Mouse (Mus musculus): ENCODE data around the gene Ppp4r1.

Gene Ppp4r1

DNA sequence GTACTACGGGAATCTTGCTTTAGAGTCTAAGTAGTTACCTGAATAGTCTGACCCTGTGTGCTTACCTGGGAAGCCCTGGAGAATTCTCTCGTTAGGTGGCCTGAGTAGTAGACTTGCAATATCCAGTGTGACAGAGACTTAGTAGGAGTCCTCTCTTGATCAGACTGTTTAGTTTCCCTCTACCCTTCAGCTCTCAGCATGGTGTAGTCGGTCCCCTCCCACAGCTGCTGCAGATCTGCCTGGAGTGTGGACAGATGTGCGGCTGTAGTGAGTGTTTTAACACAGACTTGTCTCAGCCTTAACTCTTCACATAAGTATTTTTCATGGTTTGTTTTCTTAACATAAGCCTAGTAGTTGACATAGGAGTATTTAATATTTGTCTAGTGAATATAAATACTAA is 19.7 kb downstream of the Ppp4r1 start:
- DNase-seq (ENCODE audit: low spot score in 2 of 2): no peak

DNA sequence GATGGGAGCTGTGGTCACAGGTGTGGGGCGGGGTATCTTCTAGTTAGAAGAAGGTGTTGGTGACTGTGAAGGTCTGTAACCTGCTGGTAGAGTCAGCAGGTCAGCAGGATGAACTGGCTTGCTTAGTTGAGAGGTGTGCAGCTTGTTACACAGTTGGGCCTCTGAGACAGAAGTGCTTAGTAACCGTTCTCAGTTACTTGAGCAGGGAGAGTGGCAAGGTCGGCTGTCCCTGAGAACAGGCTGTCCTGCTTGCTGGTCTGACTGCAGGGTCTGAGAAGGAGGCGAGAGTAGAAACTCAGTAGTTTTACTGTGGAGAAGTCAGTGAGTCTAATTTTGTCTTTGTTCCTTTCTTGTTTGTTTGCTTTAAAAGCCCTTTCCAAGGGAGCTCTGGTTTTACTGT is 23.6 kb downstream of the Ppp4r1 start:
- DNase-seq (ENCODE audit: low spot score in 2 of 2): no peak

DNA sequence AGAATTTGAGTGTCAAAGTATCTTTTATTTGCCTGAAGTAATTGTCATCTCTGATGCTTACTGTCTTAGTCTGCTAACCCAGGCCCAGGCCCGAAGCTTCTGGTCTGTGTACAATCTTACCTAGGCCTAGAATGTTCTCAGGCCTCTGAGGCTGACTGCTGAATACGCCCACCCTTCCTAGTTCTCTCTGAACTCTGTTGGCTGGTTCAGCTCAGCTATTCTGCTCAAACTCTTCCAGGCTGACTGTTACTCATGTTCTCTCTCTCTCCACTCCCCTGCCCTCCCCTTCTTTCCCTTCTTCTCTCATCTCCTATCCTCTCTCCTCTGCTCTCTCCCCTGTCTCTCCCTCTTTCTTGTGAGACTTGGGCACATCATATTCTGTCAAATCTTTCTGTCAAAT is 24.0 kb downstream of the Ppp4r1 start:
- DNase-seq (ENCODE audit: low spot score in 2 of 2): no peak

DNA sequence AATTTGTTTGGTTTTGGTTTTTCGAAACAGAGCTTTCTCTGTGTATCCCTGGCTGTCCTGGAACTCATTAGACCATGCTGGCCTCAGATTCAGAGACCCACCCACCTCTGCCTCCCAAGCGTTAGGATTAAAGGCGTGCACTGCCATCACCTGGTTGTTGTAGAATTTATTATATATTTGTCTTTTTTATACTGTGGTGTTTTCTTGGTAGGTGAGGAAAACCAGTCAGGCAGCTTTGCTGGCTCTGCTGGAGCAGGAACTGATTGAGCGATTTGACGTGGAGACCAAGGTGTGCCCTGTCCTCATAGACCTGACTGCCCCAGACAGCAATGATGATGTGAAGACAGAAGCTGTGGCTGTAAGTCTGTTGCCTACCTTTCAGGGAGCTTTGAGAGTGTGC is 28.7 kb downstream of the Ppp4r1 start:
- DNase-seq (ENCODE audit: low spot score in 2 of 2): no peak

DNA sequence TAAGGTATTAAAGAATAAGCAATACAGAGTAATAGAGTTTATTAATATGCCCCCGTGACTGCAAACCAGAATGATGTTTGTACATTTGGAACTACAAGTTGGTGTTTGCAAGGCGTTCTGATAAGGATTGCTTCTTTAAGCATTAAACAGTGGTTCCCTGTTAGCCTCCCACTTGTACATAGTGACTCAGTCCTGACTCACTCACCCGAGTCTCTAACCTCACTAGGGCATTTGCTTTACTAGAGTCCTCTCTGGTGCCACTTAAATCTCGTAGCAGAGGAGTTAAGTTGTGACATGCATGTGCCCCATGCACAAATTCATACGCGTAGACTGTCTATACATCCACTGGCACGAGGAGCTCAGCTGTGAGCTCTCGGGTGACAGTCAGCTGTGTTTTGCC is 31.4 kb downstream of the Ppp4r1 start:
- no peak for DNase-seq (ENCODE audit: low spot score in 2 of 2)

DNA sequence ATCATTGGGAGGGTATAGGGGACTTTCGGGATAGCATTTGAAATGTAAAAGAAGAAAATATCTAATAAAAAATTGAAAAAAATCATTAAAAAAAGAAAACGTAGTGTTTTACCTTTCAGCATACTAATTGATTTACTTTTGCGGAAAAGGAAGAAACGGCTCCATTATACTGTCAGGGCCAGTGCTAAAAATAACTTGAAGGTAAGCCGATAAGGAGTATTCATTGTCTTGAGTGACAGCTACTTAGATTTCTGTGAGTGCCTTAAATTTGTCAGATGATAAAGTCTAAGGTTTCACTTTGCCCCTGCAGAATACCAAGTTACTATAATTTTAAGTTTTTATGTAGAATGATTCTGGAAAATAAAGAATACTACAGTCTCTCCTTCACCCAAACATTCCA is 37.8 kb downstream of the Ppp4r1 start:
- no peak for DNase-seq (ENCODE audit: low spot score in 2 of 2)

DNA sequence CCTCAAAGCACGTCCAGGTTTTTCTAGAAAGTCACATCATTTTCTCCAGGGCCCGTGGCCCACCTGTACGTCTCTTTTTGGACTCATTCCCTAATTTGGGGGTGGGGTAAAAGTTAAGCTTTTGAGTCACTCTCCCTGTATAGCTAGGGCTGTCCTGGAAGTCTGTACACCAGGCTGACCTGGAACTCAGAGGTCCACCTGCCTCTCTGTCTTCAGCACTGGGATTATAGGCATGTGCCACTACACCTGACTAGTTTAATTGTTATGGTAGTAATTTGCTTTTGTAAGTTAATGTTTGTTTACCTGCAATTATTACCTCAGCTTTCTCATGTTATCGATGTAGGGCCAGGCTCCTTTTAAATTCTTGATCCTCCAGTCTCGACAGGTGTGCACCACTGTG is 40.0 kb downstream of the Ppp4r1 start:
- DNase-seq (ENCODE audit: low spot score in 2 of 2): no peak

DNA sequence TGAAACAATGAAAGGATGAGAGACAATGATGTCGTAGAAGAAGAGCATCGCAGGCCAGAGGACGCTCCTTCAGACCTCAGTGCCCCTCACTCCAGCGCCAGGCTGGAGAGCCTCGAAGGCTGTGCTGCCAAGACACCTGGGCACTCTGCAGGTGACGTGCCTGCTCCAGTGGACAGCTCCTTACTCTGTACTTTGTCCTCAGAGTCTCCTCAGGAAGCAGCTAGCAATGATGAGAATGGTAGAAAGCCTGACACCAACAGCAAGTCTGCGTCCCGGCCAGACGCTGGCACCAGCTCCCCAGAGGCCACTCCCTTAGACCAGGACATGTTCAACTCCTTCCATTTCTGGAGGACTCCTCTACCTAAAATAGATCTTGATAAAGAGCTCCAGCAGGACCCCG is 41.9 kb downstream of the Ppp4r1 start:
- no peak for DNase-seq (ENCODE audit: low spot score in 2 of 2)

DNA sequence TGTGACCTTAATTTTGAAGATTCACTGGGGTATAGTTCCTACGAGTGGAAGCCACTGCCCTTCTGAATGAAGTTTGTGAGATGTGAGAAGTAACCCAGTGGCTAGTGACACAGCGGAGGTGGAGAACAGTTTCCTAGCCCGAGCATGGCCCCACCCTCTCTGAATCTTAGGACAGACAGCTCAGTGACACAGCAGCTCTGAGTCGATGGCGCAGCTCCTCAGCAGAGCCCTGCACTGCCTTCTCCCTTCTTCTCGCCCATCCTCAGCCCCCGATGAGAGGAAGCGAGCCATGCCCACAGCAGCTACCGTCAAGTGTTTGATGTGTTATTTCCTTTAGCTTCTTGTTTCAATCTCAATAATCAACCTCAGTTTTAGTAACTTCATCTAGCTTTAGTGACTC is 43.9 kb downstream of the Ppp4r1 start:
- DNase-seq (ENCODE audit: low spot score in 2 of 2): no peak

DNA sequence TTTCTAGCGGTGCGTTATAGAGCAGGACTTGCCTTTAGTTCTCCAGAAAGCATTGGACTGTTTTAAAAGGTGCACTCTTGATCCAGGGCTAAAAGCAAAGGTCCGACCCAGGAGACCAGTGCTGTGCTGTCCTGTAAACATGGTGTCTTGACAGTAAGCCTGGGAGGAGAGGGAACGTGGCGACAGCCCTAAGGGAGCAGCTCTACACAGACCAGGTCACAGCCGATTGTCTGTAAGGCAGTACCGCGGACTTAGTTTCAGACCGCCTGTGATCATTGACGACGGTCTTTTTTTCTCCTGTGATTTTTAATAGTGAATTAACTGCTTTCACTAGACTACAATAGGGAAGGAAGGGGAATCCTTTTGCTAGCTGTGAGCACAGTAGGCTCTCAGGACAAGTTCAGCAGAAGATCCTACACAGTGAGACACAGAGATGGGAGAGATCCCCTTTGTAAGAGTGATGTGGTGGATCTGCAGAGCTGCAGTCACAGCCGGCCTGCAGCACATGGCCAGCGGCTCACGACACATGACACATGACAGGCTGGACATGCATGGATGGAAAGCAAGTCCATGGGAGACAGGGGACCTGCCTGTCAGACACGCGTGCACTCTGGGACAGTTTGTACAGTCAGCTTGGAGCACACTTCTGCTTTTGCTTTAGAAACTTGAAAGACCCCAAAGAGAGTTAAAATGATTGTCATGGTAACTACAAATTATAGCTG is 44.9 kb downstream of the Ppp4r1 start:
- no peak for DNase-seq (ENCODE audit: low spot score in 2 of 2)

DNA sequence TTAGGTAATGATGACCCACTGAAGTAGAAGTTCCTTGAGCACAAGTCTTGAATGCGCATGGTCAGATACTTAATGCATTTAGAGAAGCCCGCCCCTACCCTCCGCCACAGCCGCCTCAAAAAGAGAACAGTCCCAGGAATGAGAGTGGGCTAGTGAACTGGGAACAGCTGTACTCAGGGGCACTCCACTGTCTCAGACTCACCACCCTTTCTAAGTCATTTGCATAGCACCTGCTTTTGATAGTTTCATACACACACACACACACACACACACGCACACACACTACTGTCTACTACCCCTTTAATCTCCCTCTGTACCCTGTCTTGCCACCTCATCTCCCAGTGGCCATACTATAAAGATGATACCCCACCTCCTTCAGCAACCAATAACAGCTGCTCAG is 45.5 kb downstream of the Ppp4r1 start:
- no peak for DNase-seq (ENCODE audit: low spot score in 2 of 2)

DNA sequence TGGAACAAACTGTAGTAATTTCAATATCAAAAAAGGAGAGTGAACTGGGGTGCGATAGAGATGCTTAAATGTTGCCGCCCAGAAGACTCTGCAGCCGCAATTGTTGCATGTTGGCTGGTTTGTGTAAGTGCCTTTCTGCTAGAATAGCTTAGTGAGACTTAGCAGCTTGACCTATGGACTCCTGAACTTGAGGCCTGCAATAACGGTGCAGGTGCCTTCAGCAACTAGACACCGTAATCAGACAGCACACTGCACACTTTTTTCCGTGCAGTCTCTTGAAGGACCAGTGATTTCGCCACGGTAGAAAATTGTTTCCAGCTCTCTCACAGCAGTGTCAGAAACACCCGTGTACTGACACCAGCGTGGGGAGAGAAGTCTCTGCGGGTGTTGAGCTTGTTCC is 46.6 kb downstream of the Ppp4r1 start:
- no peak for DNase-seq (ENCODE audit: low spot score in 2 of 2)

DNA sequence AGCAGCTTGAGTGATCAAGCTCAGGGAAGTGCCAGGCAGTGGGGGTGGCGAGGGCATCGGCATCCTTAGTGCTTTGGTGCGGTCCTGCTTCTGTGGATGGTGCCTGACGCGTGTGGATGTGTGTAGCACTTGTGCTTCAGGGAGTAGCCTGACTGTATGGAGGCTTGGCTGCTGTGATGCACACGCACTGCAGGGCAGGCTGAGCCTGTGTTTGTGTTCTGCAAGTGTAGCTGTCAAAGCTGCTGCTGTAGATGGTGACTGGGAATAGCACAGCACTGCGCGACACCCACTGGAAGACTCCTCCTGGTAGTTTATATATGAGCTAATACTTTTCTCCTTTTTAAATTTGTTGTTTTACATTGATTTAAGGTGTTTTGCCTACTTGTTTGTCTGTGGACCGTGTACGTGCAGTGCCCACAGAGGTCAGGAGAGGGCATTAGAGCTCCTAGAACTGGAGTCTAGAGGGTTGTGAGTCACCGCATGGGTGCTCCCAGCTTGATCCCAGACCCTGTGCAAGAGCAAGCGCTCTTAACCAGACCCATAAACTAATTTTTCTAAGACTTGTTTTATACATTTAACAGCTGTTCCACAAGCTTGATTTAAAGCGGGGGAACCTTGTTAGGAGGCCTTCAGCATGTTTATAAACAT is 48.0 kb downstream of the Ppp4r1 start:
- DNase-seq (ENCODE audit: low spot score in 2 of 2): no peak

DNA sequence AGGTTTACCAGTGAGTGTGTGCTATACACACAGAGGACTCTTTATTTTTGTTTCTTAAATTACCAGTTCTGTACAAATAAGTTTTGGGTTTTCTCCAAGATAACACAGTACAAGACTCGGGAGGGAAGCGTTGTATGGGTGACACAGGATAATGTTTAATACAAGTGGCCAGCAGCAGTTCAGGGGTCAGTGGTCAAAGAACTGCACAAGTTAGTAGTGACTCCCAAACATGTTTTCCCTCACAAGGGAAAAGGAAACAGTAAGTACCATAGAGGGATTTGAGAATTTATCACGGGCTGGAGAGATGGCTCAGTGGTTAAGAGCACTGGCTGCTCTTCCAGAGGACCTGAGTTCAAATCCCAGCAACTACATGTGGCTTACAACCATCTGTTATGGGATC is 51.5 kb downstream of the Ppp4r1 start:
- DNase-seq (ENCODE audit: low spot score in 2 of 2): no peak

DNA sequence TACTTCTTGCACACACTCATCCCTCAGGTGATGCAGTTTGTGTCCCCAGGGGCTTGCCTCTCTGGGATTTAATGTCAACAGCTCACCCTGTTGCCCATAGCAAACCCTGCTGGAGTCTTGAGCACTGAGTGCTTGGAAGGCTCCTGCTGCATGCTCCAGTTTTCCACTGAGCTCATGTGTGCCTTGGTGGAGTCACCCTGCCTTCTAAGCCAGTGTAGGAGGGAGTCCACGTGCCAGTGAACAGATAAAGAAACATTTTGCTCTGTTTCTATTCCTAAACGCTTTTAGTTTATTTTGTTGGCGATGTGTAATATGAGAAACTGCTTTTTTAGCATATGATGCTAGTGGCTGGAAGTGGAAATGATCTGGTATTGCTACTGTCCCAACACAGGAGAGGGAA is 54.4 kb downstream of the Ppp4r1 start:
- DNase-seq (ENCODE audit: low spot score in 2 of 2): peak; percentile 39 to 67

DNA sequence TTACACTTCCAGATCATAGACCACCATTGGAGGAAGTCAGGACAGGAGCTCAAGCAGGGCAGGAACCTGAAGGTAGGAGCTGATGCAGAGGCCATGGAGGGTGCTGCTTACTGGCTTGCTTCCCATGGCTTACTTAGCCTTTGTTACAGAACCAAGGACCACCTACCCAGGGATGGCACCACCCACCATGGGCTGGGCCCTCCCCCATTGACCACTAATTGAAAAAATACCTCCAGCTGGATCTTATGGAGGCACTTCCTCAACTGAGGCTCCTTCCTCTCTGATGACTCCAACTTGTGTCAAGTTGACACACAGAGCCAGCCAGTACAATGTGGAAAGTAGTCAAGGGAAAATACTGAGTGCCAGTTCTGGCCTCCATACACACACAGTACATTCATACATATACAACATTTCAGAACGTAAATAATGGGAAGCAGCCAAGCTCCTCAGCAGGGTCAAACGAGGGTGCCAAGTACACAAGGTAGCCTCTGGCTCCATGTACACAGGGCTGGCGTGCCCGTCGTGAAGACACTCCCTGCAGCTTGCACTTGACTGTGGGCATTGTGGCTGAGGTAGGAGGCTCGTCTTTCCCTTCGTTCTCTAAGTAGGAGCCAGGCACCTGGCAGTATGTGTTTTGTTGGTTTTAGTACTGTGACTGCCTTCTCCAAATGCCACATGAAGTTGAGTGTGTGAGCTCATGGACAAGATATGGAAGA is 57.3 kb downstream of the Ppp4r1 start:
- DNase-seq (ENCODE audit: low spot score in 2 of 2): no peak

DNA sequence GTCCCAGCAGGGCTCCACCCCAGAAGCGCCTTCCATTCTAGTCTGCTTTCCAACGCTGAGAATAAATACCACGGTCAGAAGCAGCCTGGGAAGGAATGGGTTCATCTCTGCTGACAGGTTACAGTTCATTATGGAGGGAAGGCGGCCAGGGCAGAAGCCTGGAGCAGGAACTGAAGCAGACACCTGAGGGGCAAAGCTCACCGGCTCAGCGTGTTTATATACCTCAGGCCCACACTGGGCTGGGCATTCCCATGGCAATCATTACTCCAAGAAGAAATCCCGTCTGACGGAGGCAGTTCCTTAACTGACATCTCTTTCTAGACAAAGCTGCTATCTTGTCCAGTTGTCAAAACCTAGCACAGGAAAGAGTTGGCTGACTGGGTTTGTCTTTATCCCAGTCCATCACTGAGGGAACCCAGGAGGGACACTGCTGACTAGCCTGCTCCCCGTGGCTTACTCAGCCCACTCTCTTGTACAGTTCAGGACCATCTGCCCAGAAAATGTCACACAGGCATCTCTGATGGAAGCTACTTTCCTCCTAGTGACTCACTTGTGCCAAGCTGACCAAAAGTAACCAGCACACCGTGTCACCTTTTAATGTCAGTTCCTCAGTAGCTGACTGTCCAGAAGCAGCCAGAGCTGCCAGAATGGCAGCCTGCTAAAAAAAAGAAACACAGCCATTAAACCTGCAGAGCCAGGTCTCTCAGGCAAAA is 60.5 kb downstream of the Ppp4r1 start:
- no peak for DNase-seq (ENCODE audit: low spot score in 2 of 2)

DNA sequence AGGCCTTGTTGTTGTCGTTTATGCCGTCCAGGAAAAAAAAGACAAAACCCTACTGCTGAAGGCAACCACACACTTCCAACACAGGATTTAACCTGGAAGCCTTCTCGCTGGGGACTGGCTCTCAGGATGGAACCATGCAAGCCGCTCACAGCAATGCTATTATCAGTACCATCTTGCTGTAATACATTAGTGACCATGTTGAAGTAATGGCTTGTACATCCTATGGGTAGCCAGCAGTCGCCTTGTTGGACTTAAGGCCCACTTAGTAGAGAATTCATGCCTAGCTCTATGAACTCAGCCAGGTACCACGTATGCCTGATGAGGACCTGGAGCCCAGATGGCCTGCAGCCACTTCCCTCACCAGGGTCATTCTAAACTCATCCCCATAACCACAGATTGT is 63.0 kb downstream of the Ppp4r1 start:
- no peak for DNase-seq (ENCODE audit: low spot score in 2 of 2)

DNA sequence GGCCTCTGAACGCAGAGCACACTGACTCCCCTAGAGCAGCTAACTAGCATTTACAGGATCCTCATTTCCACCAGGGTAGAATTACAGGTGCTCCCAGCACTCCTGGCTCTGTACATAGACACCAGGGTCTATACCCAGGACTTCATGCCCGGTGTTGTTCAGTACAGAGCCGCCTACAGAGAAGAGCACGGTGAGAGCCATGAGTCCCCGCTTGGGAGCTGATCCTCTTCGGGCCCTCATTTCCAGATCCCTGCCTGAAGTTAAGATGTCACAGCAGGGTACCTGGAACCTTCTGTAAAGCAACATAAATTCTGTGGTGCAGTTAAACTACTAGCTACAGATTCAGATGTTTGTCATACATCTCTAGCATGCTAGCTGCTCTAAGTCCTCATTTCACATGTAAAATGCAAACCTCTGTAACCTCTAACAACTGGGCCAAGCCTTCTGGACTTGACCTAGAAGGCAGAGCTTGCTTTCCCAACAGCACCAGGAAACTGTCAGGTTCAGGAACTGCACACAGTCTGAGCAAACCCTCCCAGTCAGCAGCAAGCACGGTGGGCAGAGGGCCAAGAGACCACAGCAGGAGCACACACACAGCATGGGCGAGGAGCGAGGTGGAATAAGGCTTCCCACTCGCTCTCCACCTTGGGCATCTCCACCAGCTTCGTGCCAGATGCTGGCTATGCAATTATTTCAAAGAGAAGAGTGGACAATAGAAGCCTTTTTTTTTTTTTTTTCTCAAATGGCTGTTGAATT is 65.5 kb downstream of the Ppp4r1 start:
- DNase-seq (ENCODE audit: low spot score in 2 of 2): no peak

DNA sequence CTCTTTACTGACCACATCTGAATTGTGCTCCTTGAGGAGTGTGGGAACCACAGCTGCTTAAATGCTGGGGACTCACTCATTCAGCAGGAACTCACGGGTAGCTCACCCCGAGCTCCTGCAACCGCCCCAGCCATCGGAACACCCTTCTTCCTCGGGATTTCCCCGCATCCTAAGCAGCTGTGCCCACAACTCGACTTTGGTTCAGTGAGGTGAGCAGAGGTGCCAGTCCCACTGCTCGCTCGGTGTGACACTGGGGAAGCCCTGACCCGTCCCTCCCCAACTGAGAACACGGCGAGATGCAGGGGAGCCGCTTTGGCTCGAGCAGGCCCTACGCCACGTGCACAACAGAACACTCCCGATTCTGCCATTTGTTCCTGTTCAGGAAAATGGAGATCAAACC is 68.1 kb downstream of the Ppp4r1 start:
- no peak for DNase-seq (ENCODE audit: low spot score in 2 of 2)

DNA sequence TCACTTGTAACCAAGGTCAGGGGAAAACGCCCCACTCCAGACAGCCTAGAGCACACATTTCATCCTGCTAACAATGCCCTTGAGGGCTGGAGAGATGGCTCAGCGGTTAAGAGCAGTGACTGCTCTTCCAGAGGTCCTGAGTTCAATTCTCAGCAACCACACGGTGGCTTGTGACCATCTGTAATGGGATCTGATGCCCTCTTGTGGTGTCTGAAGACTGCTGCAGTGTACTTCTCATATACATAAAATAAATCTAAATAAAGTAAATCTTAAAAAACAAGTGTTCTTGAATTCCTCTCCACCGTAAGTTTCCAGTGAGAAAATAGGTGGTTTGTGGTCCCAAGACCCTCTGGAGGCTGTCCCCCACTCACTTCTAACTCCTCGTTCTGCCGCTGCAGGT is 69.4 kb downstream of the Ppp4r1 start:
- DNase-seq (ENCODE audit: low spot score in 2 of 2): no peak

DNA sequence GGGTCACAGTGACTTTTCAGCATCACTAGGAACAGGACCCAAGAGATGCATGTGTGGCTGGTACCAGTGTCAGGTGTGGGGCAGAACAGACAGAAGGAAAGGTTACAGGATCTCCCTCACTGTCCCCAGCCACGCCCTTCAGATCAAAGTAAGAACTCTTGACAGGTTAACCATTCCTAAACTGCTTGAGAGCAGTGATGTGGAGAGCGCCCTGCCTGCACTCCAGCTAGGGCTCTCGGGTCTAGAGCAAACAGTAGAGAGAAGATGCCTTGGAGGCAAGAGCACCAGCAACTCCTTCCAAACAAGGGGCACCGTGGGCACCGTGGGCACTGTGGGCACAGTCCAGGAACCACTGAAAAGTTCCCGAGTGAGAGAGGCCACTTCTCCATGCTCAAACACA is 71.0 kb downstream of the Ppp4r1 start:
- no peak for DNase-seq (ENCODE audit: low spot score in 2 of 2)

Measured in right cerebral cortex, postnatal 36 days (tissue).